Mouse (Mus musculus) testis, adult 2 months (tissue): ENCODE measurements at regions not wholly inside any gene's neighbourhood (a gene's known extent, or its start where the extent isn't known, plus 50 kb on each side); places are given as distances from the start of the nearest gene placed in this dataset.
A peak's percentile ranks its signal among the peaks of the same experiment; 100 is the strongest.

ENCODE experiments used
- H3K27ac ChIP-seq: fragments of 200-500 bp; 2 replicates; pipeline ENCODE4 v1.5.1; 2012; ENCODE audit warnings: low read depth, low read length; ENCODE audit not compliant: control insufficient read depth, insufficient read depth
- H3K27me3 ChIP-seq: fragments of 200-500 bp; 2 replicates; pipeline ENCODE4 v1.6.1; 2012; ENCODE audit warnings: mild to moderate bottlenecking, low read length, moderate library complexity; ENCODE audit not compliant: control insufficient read depth, insufficient read depth
- H3K36me3 ChIP-seq: fragments of 200-500 bp; 2 replicates; pipeline ENCODE4 v1.6.1; 2012; ENCODE audit warnings: mild to moderate bottlenecking, low read length; ENCODE audit not compliant: control insufficient read depth, insufficient read depth
- H3K4me1 ChIP-seq: fragments of 200-500 bp; 2 replicates; pipeline ENCODE4 v1.6.1; 2012; ENCODE audit warnings: low read length; ENCODE audit not compliant: control insufficient read depth, insufficient read depth
- H3K4me3 ChIP-seq: fragments of 200-500 bp; 2 replicates; pipeline ENCODE4 v1.5.1; 2012; ENCODE audit warnings: low read depth, mild to moderate bottlenecking, low read length, moderate library complexity, mixed read lengths; ENCODE audit not compliant: control insufficient read depth
- CTCF ChIP-seq: fragments of 200-500 bp; IDR thresholded peaks from 2 replicates; pipeline ENCODE4 v1.5.1; 2012; ENCODE audit warnings: low read depth, mild to moderate bottlenecking, inconsistent platforms, low read length, moderate library complexity; ENCODE audit not compliant: control insufficient read depth, insufficient read depth, insufficient replicate concordance
- POLR2A ChIP-seq: fragments of 200-500 bp; IDR thresholded peaks from 2 replicates; pipeline ENCODE4 v1.6.1; 2012; ENCODE audit warnings: low read depth, mild to moderate bottlenecking, inconsistent platforms, low read length, moderate library complexity; ENCODE audit not compliant: control insufficient read depth

DNA sequence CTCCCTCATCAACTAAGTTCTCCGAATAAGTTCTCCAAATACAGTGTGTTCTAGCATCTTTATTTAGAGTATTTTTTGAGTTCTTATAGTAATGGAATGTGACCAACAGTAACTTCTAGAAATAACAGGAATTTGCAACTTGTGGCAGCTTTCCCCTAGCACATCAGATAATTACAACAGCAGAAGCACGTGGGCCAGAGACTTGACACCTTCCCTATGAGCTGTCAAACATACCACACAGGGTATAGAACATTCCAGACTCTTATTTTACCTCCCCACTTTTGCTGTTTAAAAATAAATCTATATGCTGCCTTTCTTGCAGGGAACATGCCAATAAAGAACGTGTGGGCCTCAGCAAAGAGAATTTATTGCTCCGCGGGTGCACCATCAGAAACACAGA lies 77.4 kb upstream of the Commd8 start:
- Histone ChIP-seq H3K27ac (no peak overlapping the region), H3K4me3 (no peak overlapping the region), H3K4me1 (no peaks in the 10 kb centered on the region), H3K27me3 (no peaks in the 10 kb centered on the region), H3K36me3 (no peaks in the 10 kb centered on the region)
- no peak for TF ChIP-seq CTCF
- TF ChIP-seq POLR2A: no peak

DNA sequence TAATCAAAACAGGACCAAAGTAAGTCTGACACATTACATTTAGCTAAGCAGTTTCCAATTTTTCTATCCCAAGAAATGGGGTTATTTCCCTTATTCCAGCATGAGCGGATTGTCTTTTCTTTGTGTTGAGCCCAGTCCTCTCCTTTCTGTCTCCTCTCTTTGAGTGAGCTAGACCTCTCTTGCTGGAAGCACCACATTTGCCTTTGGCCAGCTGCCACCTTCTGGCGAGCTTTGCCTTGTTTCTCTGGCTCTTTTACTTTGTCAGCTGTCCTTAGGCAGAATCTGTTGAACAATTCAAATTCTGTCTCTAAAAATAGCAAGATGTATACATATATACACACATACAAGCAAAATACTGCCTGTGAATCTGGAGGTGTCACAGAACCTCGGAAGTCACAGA lies 76.1 kb upstream of the Commd8 start:
- TF ChIP-seq POLR2A (no peak), CTCF (no peak)
- Histone ChIP-seq H3K4me3 (no peak overlapping the region), H3K4me1 (no peaks in the 10 kb centered on the region), H3K27me3 (no peaks in the 10 kb centered on the region), H3K27ac (no peak overlapping the region), H3K36me3 (no peaks in the 10 kb centered on the region)

DNA sequence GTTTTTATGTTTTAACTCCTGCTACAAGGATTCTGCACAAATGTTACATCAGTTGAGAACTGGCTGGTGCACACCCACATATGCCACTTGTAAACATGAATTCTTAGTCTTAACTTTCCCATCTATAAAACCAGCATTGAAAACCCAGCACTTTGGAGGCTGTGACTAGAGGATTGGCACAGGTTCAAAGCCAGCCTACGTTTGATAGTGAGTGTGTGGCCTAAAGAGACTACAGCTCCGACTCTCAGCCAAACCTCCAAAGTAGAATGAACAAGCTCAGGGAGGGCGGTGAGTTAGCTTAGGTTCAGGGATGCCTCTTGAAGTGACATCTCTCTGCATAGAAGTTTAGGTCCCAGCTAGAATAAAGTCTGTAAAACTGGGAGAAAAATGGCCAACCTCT lies 75.0 kb upstream of the Commd8 start:
- no peaks in the 10 kb centered on the region for H3K4me1 ChIP-seq
- TF ChIP-seq POLR2A (no peak), CTCF (no peak)
- no peaks in the 10 kb centered on the region for H3K36me3 ChIP-seq
- no peak overlapping the region for H3K4me3 ChIP-seq
- H3K27ac ChIP-seq: no peak overlapping the region
- no peaks in the 10 kb centered on the region for H3K27me3 ChIP-seq

DNA sequence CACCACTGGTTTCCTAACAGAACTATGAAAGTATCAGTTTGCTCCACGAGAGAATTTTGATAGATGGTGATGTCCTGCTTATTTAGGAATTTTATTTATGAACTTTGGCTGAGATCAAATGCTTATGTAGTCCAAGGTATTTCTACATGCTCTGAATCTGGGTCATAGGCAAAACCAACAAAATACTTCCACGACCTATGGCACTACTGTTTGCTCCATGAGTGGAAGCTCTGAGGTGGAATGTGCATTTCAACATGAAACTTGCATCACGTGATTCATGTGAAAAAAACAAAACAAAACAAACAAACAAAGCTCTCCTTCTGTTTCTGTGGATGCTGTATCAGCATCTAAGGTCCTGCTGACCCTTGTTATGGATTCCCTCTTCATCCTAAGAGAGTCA lies 73.5 kb upstream of the Commd8 start:
- H3K4me1 ChIP-seq: no peaks in the 10 kb centered on the region
- TF ChIP-seq CTCF (no peak), POLR2A (no peak)
- H3K27ac ChIP-seq: no peak overlapping the region
- H3K27me3 ChIP-seq: no peaks in the 10 kb centered on the region
- H3K4me3 ChIP-seq: no peak overlapping the region
- no peaks in the 10 kb centered on the region for H3K36me3 ChIP-seq

DNA sequence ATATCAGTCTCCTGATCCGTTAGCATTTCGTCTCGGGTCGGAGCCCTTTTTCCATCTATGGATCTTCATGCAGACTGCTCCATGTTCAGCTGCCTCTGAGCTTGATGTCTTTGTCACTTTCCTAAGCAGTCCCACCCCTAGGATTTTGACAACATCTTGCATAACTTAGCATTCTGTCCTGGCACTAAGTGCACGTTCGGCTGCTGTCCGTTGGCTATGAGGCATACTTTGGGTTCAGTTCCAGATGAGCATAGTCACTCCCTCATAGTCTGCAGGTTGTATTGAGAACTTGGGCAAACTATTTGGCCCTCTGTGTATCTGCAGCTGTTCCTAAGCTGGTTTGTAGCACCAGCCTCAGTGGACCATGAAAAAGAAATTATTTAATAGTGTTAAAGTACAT lies 72.3 kb upstream of the Commd8 start:
- TF ChIP-seq POLR2A (no peak), CTCF (no peak)
- Histone ChIP-seq H3K27me3 (no peaks in the 10 kb centered on the region), H3K4me3 (no peak overlapping the region), H3K4me1 (no peaks in the 10 kb centered on the region), H3K27ac (peak overlapping the region; percentile 22; the same call in 1 of the 2 replicates), H3K36me3 (no peaks in the 10 kb centered on the region)

DNA sequence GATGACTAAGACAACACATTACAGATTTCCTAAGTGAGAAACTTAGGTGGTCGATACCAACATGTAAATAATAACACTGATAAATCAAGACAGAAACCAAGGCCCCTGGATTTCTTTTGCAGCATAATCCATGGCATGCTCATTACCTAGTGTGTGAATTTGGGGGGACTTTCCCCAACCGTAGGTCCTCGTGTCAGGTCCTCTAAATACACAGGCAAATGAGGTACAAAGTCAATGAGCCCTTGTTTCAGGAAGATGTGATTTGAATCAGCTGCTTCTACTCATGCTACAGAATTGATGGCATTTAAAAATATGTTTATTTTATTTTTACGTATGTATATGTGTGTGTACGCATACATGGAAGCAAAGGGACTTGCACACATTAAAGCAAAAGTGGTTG lies 59.0 kb upstream of the Commd8 start:
- no peak for TF ChIP-seq CTCF
- TF ChIP-seq POLR2A: no peak

DNA sequence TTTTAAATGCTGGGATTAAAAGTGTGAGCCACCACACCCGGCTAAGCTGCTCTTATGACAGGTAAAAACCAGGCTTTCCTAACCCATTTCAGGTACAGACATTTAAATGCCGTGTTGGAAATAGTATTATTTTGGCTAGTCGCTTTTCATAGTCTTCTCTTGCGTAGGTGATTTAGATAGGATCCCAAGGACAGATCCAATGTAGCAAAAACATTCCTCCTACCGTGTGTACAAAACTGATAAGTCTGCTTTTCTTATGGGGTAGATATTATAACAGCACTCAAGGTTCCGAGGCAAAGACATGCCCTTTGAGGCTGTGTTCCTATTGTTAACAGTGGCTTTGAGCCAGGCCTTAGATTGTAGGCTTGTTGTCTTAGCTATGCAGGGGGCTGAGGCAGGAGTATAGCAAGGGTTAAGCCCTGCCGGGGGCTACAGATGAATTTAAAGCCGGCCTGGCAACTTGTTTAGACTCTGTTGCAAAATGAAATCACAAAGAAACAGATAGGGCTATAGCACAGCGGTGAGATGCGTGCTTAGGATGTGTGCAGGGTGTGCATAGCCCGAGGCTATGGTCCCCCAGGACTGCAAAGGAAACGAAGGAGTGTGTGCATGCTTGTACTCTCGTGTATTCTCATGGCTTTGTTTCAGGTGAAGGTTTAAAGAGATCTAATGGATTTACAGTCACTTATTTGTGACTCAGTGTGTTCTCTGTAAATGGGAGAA lies 57.7 kb upstream of the Commd8 start:
- no peak for TF ChIP-seq POLR2A
- TF ChIP-seq CTCF: no peak

More for the DNA sequence above, 59.0 kb upstream of the Commd8 start:
- H3K27me3 ChIP-seq: no peaks in the 10 kb centered on the region
- no peak overlapping the region for H3K27ac ChIP-seq
- H3K4me3 ChIP-seq: no peak overlapping the region
- H3K36me3 ChIP-seq: no peaks in the 10 kb centered on the region
- H3K4me1 ChIP-seq: no peaks in the 10 kb centered on the region; the same call in 1 of the 2 replicates

DNA sequence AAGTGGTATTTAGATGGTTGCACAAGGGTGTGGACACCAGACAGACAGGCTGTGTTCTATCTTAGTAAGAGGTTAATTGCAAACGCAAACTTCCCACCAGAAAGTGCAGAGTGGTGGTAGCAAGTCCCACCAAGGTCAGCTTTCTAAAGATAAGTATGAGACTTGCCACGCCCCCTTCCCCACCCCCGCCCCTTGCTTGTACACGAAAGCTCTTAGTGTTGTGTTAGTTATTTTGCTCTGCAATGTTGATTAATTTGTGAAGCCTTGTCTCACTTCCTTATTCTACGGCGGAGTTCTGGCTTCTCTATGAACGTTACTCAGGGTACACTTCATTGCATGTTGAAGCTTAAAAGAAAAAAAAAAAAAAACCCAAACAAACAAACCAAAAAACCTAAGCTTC lies 57.1 kb upstream of the Commd8 start:
- TF ChIP-seq POLR2A (no peak), CTCF (no peak)
- Histone ChIP-seq H3K36me3 (no peaks in the 10 kb centered on the region), H3K4me3 (no peak overlapping the region), H3K27me3 (no peaks in the 10 kb centered on the region), H3K27ac (peak overlapping the region; percentile 25; the same call in 1 of the 2 replicates), H3K4me1 (no peaks in the 10 kb centered on the region; the same call in 1 of the 2 replicates)

More for the DNA sequence above, 57.7 kb upstream of the Commd8 start:
- Histone ChIP-seq H3K4me3 (no peak overlapping the region), H3K27me3 (no peaks in the 10 kb centered on the region), H3K4me1 (no peaks in the 10 kb centered on the region; the same call in 1 of the 2 replicates), H3K36me3 (no peaks in the 10 kb centered on the region), H3K27ac (peak overlapping the region; percentile 42)
